Mouse (Mus musculus) brain, embryonic 14.5 days (tissue): ENCODE measurements around the gene Klra7.

ENCODE experiments used
- CTCF ChIP-seq: fragments of 200-500 bp; IDR thresholded peaks from 2 replicates; pipeline ENCODE4 v1.5.1; 2012; ENCODE audit warnings: inconsistent platforms, mild to moderate bottlenecking, moderate library complexity, borderline replicate concordance; ENCODE audit not compliant: insufficient read depth, insufficient read length; ENCODE audit errors: extremely low read depth
- POLR2A ChIP-seq: fragments of 200-500 bp; IDR thresholded peaks from 2 replicates; pipeline ENCODE4 v1.6.1; 2012; ENCODE audit warnings: mild to moderate bottlenecking, inconsistent platforms, borderline replicate concordance; ENCODE audit not compliant: poor library complexity, insufficient read depth, insufficient read length, severe bottlenecking; ENCODE audit errors: extremely low read depth

DNA sequence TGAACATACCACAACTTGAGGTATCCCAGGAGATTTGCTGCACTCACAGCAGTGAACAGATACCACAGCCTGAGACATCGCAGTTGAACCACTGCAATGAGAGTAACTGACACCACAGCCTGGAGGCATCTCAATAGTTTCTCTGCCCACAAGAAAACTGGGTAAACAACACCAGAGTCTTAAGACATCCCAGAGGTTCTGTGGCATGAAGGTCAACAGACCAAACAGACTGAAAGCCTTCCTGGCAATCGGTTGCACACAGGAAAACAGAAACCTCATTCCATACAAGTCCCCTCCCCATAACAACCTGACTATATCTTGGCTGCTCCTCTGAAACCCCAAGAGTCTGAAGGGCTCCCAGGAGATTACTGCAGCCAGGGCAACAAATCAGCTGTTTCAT lies 22.2 kb upstream of the Klra7 start:
- TF ChIP-seq CTCF (no peak), POLR2A (no peak)
